Mouse (Mus musculus): Measurements from ENCODE around the gene Ssbp4. TPM values are rescaled to one million over a fixed set of nuclear protein-coding genes. Genes with fewer than 3 reads are reported as not detected.

The Ssbp4 gene
- 10 to 100 TPM; 28.9 to 35.0 TPM for total RNA-seq (2021)

DNA sequence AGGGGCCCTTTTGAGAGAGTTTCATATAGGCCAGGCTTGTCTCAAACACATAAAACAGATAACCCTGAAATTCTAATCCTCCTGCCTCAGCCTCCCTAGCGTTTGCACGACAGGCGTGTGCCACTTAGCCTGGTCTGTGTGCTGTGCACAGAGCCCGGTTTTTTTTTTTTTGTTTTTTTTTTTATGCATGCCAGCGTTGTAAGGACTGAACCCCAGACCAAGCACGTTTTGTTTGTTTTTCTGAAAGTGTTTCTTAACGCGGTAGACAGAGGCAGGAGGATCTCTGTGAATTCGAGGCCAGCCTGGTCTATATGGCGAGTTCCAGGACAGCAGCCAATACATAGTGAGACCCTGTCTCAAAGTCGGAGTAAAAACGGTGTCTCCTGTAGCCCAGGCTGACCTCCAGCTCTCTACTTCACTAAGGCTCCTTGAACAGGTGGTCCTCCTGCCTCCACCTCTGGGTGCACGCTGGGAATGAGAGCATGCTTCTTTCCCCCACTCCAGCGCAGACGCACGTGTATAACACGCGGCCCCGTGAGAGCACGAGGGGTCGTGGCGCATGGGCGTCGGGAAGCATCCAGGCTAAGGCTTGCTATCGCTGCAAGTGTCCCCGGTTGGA, at the start of gene Ssbp4:
Gene Ssbp4 (minus strand): TSS at position 124 of the 619 bp plus-strand sequence.
- peak in 1 of 2 experiments; percentile 46 for DNase-seq
- intact Hi-C loops (cut with DNase I), result no loop called here

DNA sequence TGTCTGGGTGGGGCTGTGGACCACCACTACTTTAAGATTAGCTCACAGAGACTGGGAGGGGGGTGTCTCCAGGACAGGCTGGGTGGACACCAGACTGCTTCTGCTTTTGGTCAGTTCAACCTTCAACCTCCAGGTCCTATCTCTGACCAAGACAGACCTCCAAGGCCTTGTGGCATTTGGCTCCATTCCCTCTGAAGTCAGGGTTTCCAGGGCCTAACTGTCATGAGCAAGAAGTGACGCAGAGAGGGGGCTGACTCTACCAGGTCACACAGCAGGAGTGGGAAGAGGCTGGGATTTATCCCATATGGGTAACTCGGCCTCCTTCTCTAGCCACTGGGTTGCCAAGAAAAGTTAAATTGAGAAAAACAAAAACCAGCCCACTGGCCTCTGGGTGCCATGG, 49.1 kb upstream of the Ssbp4 start:
- intact Hi-C loops (cut with DNase I), result no loop called here
- no peak for DNase-seq

DNA sequence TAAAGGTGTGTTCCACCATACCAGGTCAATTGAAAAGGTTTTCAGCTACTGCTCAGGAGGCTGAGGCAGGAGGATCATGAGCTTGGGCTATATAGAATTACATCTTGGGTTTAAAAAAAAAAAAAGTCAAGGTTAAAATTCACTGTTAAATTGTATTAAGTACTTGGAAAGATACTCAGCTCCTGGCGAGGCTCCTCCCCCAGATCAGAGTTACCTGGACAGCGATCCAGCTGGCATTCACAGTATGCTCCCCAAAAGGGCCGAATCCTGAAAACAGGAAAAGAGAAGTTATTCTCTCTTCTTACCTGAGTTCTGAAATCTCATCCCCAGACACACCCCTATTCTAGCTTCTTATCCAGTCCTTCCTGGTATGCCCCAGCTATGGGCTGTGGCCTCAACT, 48.5 kb upstream of the Ssbp4 start:
- intact Hi-C loops (cut with DNase I), result no loop called here
- DNase-seq, result no peak

GRCm38 (mm10) chr8:70656193-70656790, 47.6 kb upstream of the Ssbp4 start:
- DNase-seq, result no peak
- intact Hi-C loops (cut with DNase I), result no loop called here

- DNase-seq, result no peak
These were observed 46.8 kb upstream of the Ssbp4 start for GRCm38 (mm10) chr8:70655469-70655868.

GRCm38 (mm10) chr8:70654121-70654520, 45.4 kb upstream of the Ssbp4 start:
- intact Hi-C loops (cut with DNase I), result loop anchor here (5.0 kb wide), 1 partner anchor 42 kb away; no protein-coding TSS in a partner anchor
- DNase-seq, result no peak

More at GRCm38 (mm10) chr8:70655469-70655868, 46.8 kb upstream of the Ssbp4 start:
- intact Hi-C loops (cut with DNase I), result no loop called here

DNA sequence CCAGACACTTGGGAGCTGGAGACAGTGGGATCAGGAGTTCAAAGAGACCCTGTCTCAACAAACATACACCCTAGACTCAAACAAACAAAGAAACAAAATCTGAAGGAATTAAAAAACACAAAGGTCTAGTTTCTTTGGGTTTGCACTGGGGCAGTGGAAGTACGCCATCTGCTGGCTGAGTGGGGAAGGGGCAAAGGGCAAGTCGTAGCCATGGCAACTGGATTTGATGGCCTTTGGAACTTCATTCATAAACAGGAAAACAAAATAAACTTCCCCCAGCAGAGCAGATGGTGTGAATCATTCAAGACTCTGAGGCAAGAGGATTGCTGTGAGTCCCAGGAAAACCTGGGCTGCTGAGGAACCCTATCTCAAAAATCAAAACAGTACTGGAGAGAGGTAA, 44.6 kb upstream of the Ssbp4 start:
- intact Hi-C loops (cut with DNase I), result loop anchor here (1.0 to 5.0 kb wide), 2 partner anchors 23 to 41 kb away; no protein-coding TSS in a partner anchor

GRCm38 (mm10) chr8:70650351-70650750, 41.7 kb upstream of the Ssbp4 start:
- no peak for DNase-seq
- intact Hi-C loops (cut with DNase I), result loop anchor here (5.0 kb wide), 1 partner anchor 38 kb away; no protein-coding TSS in a partner anchor

More for the DNA sequence above, 44.6 kb upstream of the Ssbp4 start:
- peak; percentile 66 to 71 for DNase-seq

DNA sequence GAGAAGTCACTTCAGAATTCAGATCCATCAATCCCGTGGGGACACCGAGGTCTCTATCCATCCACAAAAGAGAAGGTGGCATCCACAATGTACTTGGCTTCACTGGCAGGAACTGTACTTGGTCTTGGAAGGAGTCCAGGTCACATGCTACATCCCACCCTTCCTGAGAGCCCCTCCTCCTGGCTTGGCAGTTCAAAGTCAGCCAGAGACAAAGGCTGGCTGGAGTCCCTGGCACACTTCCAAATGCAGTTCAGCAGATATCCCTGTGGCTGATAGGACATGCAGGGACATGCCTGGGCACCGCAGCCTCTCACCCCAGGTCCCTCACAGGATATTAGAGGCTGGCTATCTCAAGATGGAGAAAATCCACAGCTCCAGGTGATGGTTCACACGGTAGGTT, 40.7 kb upstream of the Ssbp4 start:
- DNase-seq, result peak; percentile 84
- intact Hi-C loops (cut with DNase I), result no loop called here

GRCm38 (mm10) chr8:70648921-70649320, 40.2 kb upstream of the Ssbp4 start:
- no peak for DNase-seq
- intact Hi-C loops (cut with DNase I), result no loop called here

- intact Hi-C loops (cut with DNase I), result no loop called here
- no peak for DNase-seq
These were observed 39.4 kb upstream of the Ssbp4 start for GRCm38 (mm10) chr8:70648164-70648442.

GRCm38 (mm10) chr8:70647343-70648163, 38.9 kb upstream of the Ssbp4 start:
- intact Hi-C loops (cut with DNase I), result no loop called here
- DNase-seq, result peak in 1 of 2 experiments; percentile 34

GRCm38 (mm10) chr8:70646775-70647174, 38.1 kb upstream of the Ssbp4 start:
- intact Hi-C loops (cut with DNase I), result no loop called here
- DNase-seq, result no peak

DNA sequence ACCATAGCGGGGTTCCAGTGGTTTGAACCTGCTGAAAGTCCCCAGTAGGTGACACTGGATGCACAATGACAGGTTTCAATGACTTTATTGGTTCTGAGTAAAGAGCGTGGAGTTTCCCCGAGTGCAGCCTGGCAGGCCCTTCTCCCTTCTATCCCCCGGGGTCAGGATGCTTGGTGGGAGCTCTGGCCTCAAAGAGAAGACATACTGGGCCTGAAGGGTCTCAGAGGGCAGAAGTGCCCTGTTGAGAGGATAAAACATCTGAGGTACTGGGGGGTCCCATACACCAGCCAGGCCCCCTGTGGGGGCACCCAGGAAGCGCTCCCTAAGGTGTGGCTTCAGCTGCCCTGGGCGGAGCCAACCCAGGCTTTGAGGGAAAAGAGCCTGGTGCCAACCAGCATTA, 37.7 kb upstream of the Ssbp4 start:
- intact Hi-C loops (cut with DNase I), result no loop called here
- no peak for DNase-seq

DNA sequence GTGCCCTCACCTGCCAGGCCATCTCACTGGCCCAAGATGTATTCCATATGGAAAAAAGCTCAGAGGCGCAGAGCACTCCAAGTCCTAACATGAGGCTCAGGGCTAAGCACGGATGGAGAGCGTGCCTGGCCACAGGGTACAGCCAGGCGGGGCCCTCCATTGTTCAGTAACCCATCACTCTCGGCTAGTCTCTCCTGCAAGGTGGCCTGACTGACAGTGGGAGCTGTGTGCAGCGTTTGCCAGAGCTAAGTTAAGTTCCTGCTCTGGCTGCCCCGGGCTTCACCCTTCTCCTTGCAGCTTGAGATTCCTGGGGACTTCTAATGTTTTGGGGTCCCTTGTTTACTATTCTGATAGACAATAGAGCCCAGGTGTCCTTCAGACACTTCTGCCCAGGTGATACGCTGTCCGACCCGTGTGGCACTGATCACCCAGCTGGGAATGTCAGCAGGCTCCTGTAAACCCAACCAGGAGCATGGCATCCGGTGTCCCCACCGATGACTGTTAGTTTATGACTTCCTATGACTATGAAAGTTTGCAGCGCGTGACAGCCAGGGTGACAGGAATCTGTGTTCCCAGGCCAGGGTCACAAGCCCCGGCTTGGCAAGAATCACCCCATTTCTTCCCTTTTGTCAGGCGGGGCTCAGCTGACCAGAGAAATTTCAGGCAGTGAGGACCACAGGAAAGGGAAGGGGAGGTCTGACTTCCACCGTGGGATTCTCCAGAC, 37.0 kb upstream of the Ssbp4 start:
- intact Hi-C loops (cut with DNase I), result no loop called here
- DNase-seq, result peak; percentile 47 to 51

- intact Hi-C loops (cut with DNase I), result no loop called here
- DNase-seq, result no peak
These were observed 35.4 kb upstream of the Ssbp4 start for GRCm38 (mm10) chr8:70644065-70644464.

GRCm38 (mm10) chr8:70643019-70643418, 34.3 kb upstream of the Ssbp4 start:
- DNase-seq, result no peak
- intact Hi-C loops (cut with DNase I), result no loop called here

DNA sequence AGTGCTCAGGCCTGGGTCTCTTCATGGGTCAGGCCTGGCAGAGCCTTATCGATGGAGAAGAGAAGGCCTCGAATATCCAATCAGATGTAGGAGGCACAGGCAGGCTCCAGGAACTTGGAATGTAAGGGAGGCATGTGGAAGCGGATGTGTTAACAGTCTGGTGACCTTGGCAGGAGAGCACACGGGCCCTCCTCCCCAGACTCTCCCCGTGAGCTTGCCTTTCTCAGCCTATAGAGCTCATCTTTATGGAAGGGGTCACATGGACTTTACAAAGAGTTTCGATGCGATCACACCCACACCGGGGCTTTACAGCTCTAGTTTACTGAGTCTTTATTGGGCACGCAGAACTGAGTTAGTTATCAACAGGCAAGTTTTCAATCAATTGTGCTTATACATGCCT, 30.1 kb upstream of the Ssbp4 start:
- DNase-seq, result no peak
- intact Hi-C loops (cut with DNase I), result no loop called here

- DNase-seq, result no peak
- intact Hi-C loops (cut with DNase I), result no loop called here
These were observed 28.2 kb upstream of the Ssbp4 start for GRCm38 (mm10) chr8:70636838-70637237.

DNA sequence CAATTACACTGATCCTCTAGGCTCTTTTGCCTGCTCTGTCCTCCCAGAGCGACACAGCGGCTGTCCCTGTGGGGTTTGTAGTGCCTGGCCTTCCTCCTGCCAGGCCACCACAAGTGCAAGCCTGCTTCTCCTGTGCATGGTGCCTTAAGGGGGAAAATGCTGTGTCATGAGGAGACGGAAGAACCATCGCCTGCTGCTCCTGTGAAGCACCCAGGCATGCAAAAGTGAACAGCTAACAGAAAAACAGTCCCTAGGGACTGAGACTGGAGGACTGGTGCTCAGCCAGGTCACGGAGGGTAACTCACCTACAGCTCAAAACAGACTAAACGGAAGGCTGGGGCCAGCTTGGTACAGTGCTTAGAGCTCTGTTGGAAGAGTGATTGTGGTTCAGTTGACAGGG, 26.9 kb upstream of the Ssbp4 start:
- DNase-seq, result no peak
- intact Hi-C loops (cut with DNase I), result no loop called here

GRCm38 (mm10) chr8:70634066-70634465, 25.4 kb upstream of the Ssbp4 start:
- DNase-seq, result peak; percentile 78 to 80
- intact Hi-C loops (cut with DNase I), result no loop called here
